Mouse (Mus musculus) ES-E14 (cell line): ENCODE measurements around the gene Plcxd2. TPM values are rescaled to one million over a fixed set of nuclear protein-coding genes. Genes with fewer than 3 reads are reported as not detected.

Experiments used
- DNase-seq: peaks from one replicate; pipeline ENCODE4 v3.0.0-alpha.2; 2013; ENCODE audit warnings: low read depth, low spot score
- H3K27ac ChIP-seq: 2 replicates; pipeline ENCODE4 v1.5.1; 2012; ENCODE audit warnings: low read depth, mild to moderate bottlenecking, low read length, moderate library complexity, mixed read lengths; ENCODE audit not compliant: poor library complexity, insufficient read depth, severe bottlenecking
- H3K36me3 ChIP-seq: 2 replicates; pipeline ENCODE4 v1.6.1; 2012; ENCODE audit warnings: mild to moderate bottlenecking, low read length, moderate library complexity, mixed read lengths; ENCODE audit not compliant: control insufficient read depth, poor library complexity, insufficient read depth, severe bottlenecking
- H3K4me1 ChIP-seq, 2 experiments: fragments of 150-350 bp in 1 of 2; sonication (generic) in 1 of 2; 2 replicates each; pipeline ENCODE4 v1.6.1; 2012; ENCODE audit warnings: low read length in 2 of 2, mild to moderate bottlenecking in 1 of 2, mixed read lengths in 1 of 2; ENCODE audit not compliant: control insufficient read depth in 2 of 2, insufficient read depth in 2 of 2, poor library complexity in 1 of 2
- H3K4me3 ChIP-seq, 2 experiments: fragments of 150-350 bp in 1 of 2; sonication (generic) in 1 of 2; 2 replicates each; pipeline ENCODE4 v1.5.1; 2012; ENCODE audit warnings: low read length in 2 of 2, low read depth in 1 of 2, mild to moderate bottlenecking in 1 of 2, mixed read lengths in 1 of 2; ENCODE audit not compliant: insufficient read depth in 1 of 2, poor library complexity in 1 of 2, severe bottlenecking in 1 of 2
- H3K9ac ChIP-seq: 2 replicates; pipeline ENCODE4 v1.6.1; 2012; ENCODE audit warnings: low read depth, mild to moderate bottlenecking, low read length, mixed read lengths; ENCODE audit not compliant: poor library complexity, insufficient read depth, severe bottlenecking
- H3K9me3 ChIP-seq: fragments of 150-350 bp; sonication (generic); 2 replicates; pipeline ENCODE4 v1.6.1; 2012; ENCODE audit warnings: low read depth, mild to moderate bottlenecking, low read length; ENCODE audit not compliant: control insufficient read depth, insufficient read depth
- CHD2 ChIP-seq: IDR thresholded peaks from 2 replicates; pipeline ENCODE4 v1.6.1; 2014; ENCODE audit warnings: mild to moderate bottlenecking, low read depth, low read length, inconsistent platforms
- HCFC1 ChIP-seq: IDR thresholded peaks from 2 replicates; pipeline ENCODE4 v1.6.1; 2012; ENCODE audit warnings: low read length, inconsistent platforms, borderline replicate concordance; ENCODE audit not compliant: insufficient read depth
- MAFK ChIP-seq: IDR thresholded peaks from 2 replicates; pipeline ENCODE4 v1.6.1; 2014; ENCODE audit warnings: mild to moderate bottlenecking, low read depth, low read length, inconsistent platforms; ENCODE audit not compliant: insufficient read depth
- ZC3H11A ChIP-seq: IDR thresholded peaks from 2 replicates; pipeline ENCODE4 v1.6.1; 2012; ENCODE audit warnings: low read depth, mild to moderate bottlenecking, inconsistent platforms, low read length, borderline replicate concordance
- ZNF384 ChIP-seq: IDR thresholded peaks from 2 replicates; pipeline ENCODE4 v1.6.1; 2012; ENCODE audit warnings: low read depth, low read length, inconsistent platforms
- in situ Hi-C, 2 experiments: fragments of 600-800 bp; cut with MboI; formaldehyde crosslinking; loops; one replicate each; pipeline ENCODE4 v1.15.1; 2025; ENCODE audit warnings: low sequenced_read_pairs in 2 of 2, inconsistent platforms in 1 of 2; ENCODE audit not compliant: unreplicated experiment in 2 of 2
- total RNA-seq: library from RNA; depleted of rRNA; stranded (reverse); fragments of 300-350 nt; gene quantifications from 2 replicates; pipeline ENCODE4 v1.2.3, GENCODE M21; 2012; rRNA removed

Plcxd2 gene
- total RNA-seq, 1 experiment, result 3.3 TPM

GRCm38 (mm10) chr16:45923731-45924424 is 86.1 kb downstream of the Plcxd2 start:
- no peak for DNase-seq
- no peaks in the 10 kb centered on the region for H3K9me3 ChIP-seq
- no peak overlapping the region for H3K27ac ChIP-seq

GRCm38 (mm10) chr16:45922546-45923229 is 87.3 kb downstream of the Plcxd2 start:
- in situ Hi-C loops, result no loop called here
- Histone ChIP-seq H3K27ac (no peak overlapping the region), H3K4me1 (no peaks in the 10 kb centered on the region), H3K36me3 (no peaks in the 10 kb centered on the region), H3K9ac (no peak overlapping the region), H3K4me3 (no peak overlapping the region), H3K9me3 (no peaks in the 10 kb centered on the region)
- no peak for DNase-seq
- no peak for TF ChIP-seq ZC3H11A
- TF ChIP-seq CHD2, result no peak
- no peak for TF ChIP-seq ZNF384
- TF ChIP-seq MAFK, result no peak
- no peak for TF ChIP-seq HCFC1

More at GRCm38 (mm10) chr16:45923731-45924424, 86.1 kb downstream of the Plcxd2 start:
- Histone ChIP-seq H3K9ac (no peak overlapping the region), H3K36me3 (no peaks in the 10 kb centered on the region), H3K4me3 (no peak overlapping the region), H3K4me1 (no peaks in the 10 kb centered on the region)
- TF ChIP-seq MAFK, result no peak
- no peak for TF ChIP-seq ZC3H11A
- no peak for TF ChIP-seq CHD2
- TF ChIP-seq HCFC1, result no peak
- TF ChIP-seq ZNF384, result no peak
- in situ Hi-C loops, result no loop called here

- in situ Hi-C loops, result no loop called here
- Histone ChIP-seq H3K9me3 (no peaks in the 10 kb centered on the region), H3K9ac (no peak overlapping the region), H3K4me3 (no peak overlapping the region), H3K27ac (no peak overlapping the region), H3K4me1 (no peaks in the 10 kb centered on the region), H3K36me3 (no peaks in the 10 kb centered on the region)
- TF ChIP-seq ZC3H11A (no peak), MAFK (no peak), CHD2 (no peak), ZNF384 (no peak), HCFC1 (no peak)
- no peak for DNase-seq
Observed at GRCm38 (mm10) chr16:45919572-45919971, 90.4 kb downstream of the Plcxd2 start.

Other genes starting within 250 kb of the Plcxd2 start
- 22.3 and 36.2 TPM in 2 replicates for gene Phldb2, start 56.6 kb downstream of the Plcxd2 start, total RNA-seq
- 0.26 and 0.71 TPM in 2 replicates for gene Cd96, start 110.0 kb upstream of the Plcxd2 start, total RNA-seq
- 202 and 234 TPM in 2 replicates for gene Gm4737, start 144.9 kb upstream of the Plcxd2 start, total RNA-seq